Mouse (Mus musculus) R1 (cell line): ENCODE data around the gene Pygo1.

ENCODE experiments used
- DNase-seq: peaks from one replicate; pipeline ENCODE4 v3.0.0-alpha.2; 2018; ENCODE audit warnings: low read depth, low spot score

The Pygo1 gene

GRCm38 (mm10) chr9:72991420-72991819 lies 66.0 kb downstream of the Pygo1 start:
- DNase-seq, result no peak

GRCm38 (mm10) chr9:72992576-72992975 lies 67.1 kb downstream of the Pygo1 start:
- no peak for DNase-seq

- DNase-seq, result peak; percentile 95
Observed at GRCm38 (mm10) chr9:72996167-72996566, 70.7 kb downstream of the Pygo1 start.

GRCm38 (mm10) chr9:72996806-72997205 lies 71.4 kb downstream of the Pygo1 start:
- peak; percentile 78 for DNase-seq

GRCm38 (mm10) chr9:73000487-73000886 lies 75.0 kb downstream of the Pygo1 start:
- no peak for DNase-seq

GRCm38 (mm10) chr9:73001314-73002011 lies 76.0 kb downstream of the Pygo1 start:
- no peak for DNase-seq
